Mouse (Mus musculus) megakaryocyte, adult 5-6 weeks (primary cell): ENCODE measurements around the gene Gipc2. TPM values are rescaled to one million over a fixed set of nuclear protein-coding genes. Genes with fewer than 3 reads are reported as not detected.

Experiments used
- ATAC-seq: 2 replicates; pipeline ENCODE4 v1.8.0; 2016; ENCODE audit warnings: mild to moderate bottlenecking, inconsistent platforms; ENCODE audit not compliant: poor library complexity, severe bottlenecking
- total RNA-seq, 2 experiments: library from RNA; stranded (forward) in 1 of 2; stranded (reverse) in 1 of 2; fragments of 153-499, 151-499 nt in 1 of 2; fragments of 221-1000, 200-1000 nt in 1 of 2; gene quantifications; 2 replicates each; pipeline versions ENCODE4 v1.2.3 to v1.2.4; 2015 to 2017

Gene Gipc2
- total RNA-seq, 2 experiments from 2014 or later = 0.44 TPM; not detected in 1

GRCm38 (mm10) chr3:152092385-152093057 lies 73.5 kb downstream of the Gipc2 start:
- ATAC-seq = peak; percentile 48; the same call in 1 of the 2 replicates

GRCm38 (mm10) chr3:152089178-152089577 lies 76.9 kb downstream of the Gipc2 start:
- ATAC-seq = peak; percentile 81

GRCm38 (mm10) chr3:152081381-152081780 lies 84.6 kb downstream of the Gipc2 start:
- ATAC-seq = no peak

GRCm38 (mm10) chr3:152076088-152076487 lies 89.9 kb downstream of the Gipc2 start:
- ATAC-seq = no peak

GRCm38 (mm10) chr3:152069001-152069400 lies 97.0 kb downstream of the Gipc2 start:
- ATAC-seq = no peak

GRCm38 (mm10) chr3:152068311-152068710 lies 97.7 kb downstream of the Gipc2 start:
- no peak for ATAC-seq

- ATAC-seq = no peak
Observed at GRCm38 (mm10) chr3:152066696-152067095, 99.3 kb downstream of the Gipc2 start.

- no peak for ATAC-seq
Observed at GRCm38 (mm10) chr3:152065806-152066205, 100.2 kb downstream of the Gipc2 start.

- ATAC-seq = no peak
Observed at GRCm38 (mm10) chr3:152064166-152064565, 101.9 kb downstream of the Gipc2 start.

- ATAC-seq = no peak
Observed at GRCm38 (mm10) chr3:152062806-152063205, 103.2 kb downstream of the Gipc2 start.

- no peak for ATAC-seq
Observed at GRCm38 (mm10) chr3:152061145-152061544, 104.9 kb downstream of the Gipc2 start.

- ATAC-seq = no peak
Observed at GRCm38 (mm10) chr3:152058235-152058634, 107.8 kb downstream of the Gipc2 start.

GRCm38 (mm10) chr3:152054260-152054659 lies 111.8 kb downstream of the Gipc2 start:
- ATAC-seq = no peak

GRCm38 (mm10) chr3:152051959-152052358 lies 114.1 kb downstream of the Gipc2 start:
- no peak for ATAC-seq

- no peak for ATAC-seq
Observed at GRCm38 (mm10) chr3:152047914-152048313, 118.1 kb downstream of the Gipc2 start.

GRCm38 (mm10) chr3:152046895-152047294 lies 119.1 kb downstream of the Gipc2 start:
- no peak for ATAC-seq

Other genes with a start within 250 kb of the Gipc2 start
- 7.8 and 11.2 TPM in 2 replicates for gene Dnajb4, start 44.1 kb upstream of the Gipc2 start, total RNA-seq (2015)
- 10.8 and 12.3 TPM in 2 replicates for gene Dnajb4, start 44.1 kb upstream of the Gipc2 start, total RNA-seq (2017)
- gene Fubp1, start 44.2 kb upstream of the Gipc2 start, total RNA-seq (2015) = 74.7 and 84.8 TPM in 2 replicates
- gene Fubp1, start 44.2 kb upstream of the Gipc2 start, total RNA-seq (2017) = 135 and 140 TPM in 2 replicates
- not detected in 2 replicates for gene Nexn, start 100.1 kb upstream of the Gipc2 start, total RNA-seq (2015)
- gene Nexn, start 100.1 kb upstream of the Gipc2 start, total RNA-seq (2017) = not detected in 2 replicates
- 3.9 and 4.1 TPM in 2 replicates for gene Miga1, start 174.2 kb upstream of the Gipc2 start, total RNA-seq (2015)
- 3.1 and 3.2 TPM in 2 replicates for gene Miga1, start 174.2 kb upstream of the Gipc2 start, total RNA-seq (2017)
- gene Usp33, start 180.2 kb upstream of the Gipc2 start, total RNA-seq (2015) = 42.8 and 46.4 TPM in 2 replicates
- gene Usp33, start 180.2 kb upstream of the Gipc2 start, total RNA-seq (2017) = 77.7 and 78.4 TPM in 2 replicates
- gene Zzz3, start 229.2 kb upstream of the Gipc2 start, total RNA-seq (2015) = 28.2 and 34.0 TPM in 2 replicates
- gene Zzz3, start 229.2 kb upstream of the Gipc2 start, total RNA-seq (2017) = 47.8 and 48.3 TPM in 2 replicates